Mouse (Mus musculus): ENCODE measurements at regions not wholly inside any gene's neighbourhood (a gene's known extent, or its start where the extent isn't known, plus 50 kb on each side); places are given as distances from the start of the nearest gene placed in this dataset.
A peak's percentile ranks its signal among the peaks of the same experiment; 100 is the strongest.

DNA sequence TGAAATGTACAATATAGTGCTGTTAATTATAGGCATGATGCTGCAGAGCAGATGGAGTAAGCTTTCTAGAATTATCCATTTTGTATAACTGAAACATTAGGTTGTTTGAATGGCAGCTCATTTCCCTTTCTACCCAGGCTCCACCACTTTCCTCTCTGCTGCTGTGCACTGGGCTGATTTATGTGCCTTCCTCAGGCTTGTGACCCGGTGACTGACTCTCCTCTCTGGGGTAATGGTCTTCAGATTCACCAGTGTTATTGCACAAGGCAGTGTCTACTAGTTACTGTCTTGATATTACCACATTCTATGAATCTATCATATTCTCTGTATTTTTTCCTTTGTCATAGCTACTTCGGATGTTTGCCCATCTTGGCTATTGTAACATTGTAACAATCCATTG lies 109.4 kb upstream of the Tpk1 start:
- Histone ChIP-seq H3K36me3 (ENCODE audit: control insufficient read depth, insufficient read depth) (no peaks in the 10 kb centered on the region), H3ac (ENCODE audit: control insufficient read depth, insufficient read length) (no peak overlapping the region), H3K79me2 (ENCODE audit: control insufficient read depth, insufficient read depth) (no peaks in the 10 kb centered on the region), H3K4me3 (no peak overlapping the region), H3K27me3 (ENCODE audit: control insufficient read depth, insufficient read depth, insufficient read length) (no peaks in the 10 kb centered on the region), H3K4me2 (ENCODE audit: low read depth) (no peak overlapping the region)
- no peak for TF ChIP-seq MAX (IDR thresholded peaks at IDR 0.05; ENCODE audit: low read depth)
- no peak for TF ChIP-seq E2F4 (IDR thresholded peaks at IDR 0.05; ENCODE audit: insufficient read depth)
- no peak for TF ChIP-seq USF1 (IDR thresholded peaks at IDR 0.05; ENCODE audit: low read depth)
- no peak for TF ChIP-seq CEBPB (IDR thresholded peaks at IDR 0.05; ENCODE audit: insufficient read depth, poor library complexity, severe bottlenecking)
- TF ChIP-seq POLR2AphosphoS2 (IDR thresholded peaks at IDR 0.05; ENCODE audit: insufficient read length, low read depth): no peak
- no peak for TF ChIP-seq MYOD1 (IDR thresholded peaks at IDR 0.05; ENCODE audit: control insufficient read depth in 1 of 3, insufficient read length in 2 of 3, low read depth in 2 of 3)
- no peak for TF ChIP-seq TCF3 (IDR thresholded peaks at IDR 0.05; ENCODE audit: insufficient read length, low read depth)
- no peak for TF ChIP-seq MYOG (IDR thresholded peaks at IDR 0.05; ENCODE audit: control insufficient read depth in 1 of 3, insufficient read depth in 1 of 3, insufficient read length in 2 of 3, low read depth in 2 of 3)
- TF ChIP-seq POLR2A (IDR thresholded peaks at IDR 0.05; ENCODE audit: insufficient read length, low read depth): no peak
- no peak for TF ChIP-seq REST (IDR thresholded peaks at IDR 0.05; ENCODE audit: insufficient read depth, insufficient read length)
- no peak for TF ChIP-seq TCF12 (IDR thresholded peaks at IDR 0.05; ENCODE audit: insufficient read depth, poor library complexity, severe bottlenecking)
- TF ChIP-seq SRF (IDR thresholded peaks at IDR 0.05; ENCODE audit: control insufficient read depth, insufficient read length, low read depth): no peak

DNA sequence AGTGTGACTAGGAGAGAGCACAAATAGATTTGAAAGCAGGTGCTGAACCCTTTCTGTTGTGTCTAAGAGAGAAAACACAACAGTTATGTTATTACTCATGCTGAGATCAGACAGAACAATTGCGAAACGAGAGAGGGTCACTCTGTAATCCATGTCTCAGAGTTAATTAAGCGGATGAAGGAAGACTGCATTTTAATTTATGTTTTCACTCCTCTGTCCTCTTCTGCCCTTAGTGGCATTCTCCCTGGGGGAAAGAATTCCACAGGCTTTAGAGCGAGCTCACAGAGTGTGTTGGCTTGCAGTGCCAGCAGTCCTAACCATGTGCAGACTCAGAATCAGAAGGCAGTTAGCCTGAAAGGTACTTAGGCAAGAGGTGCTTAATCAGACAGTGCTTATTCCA lies 108.4 kb upstream of the Tpk1 start:
- TF ChIP-seq REST (IDR thresholded peaks at IDR 0.05; ENCODE audit: insufficient read depth, insufficient read length) (no peak), MYOG (IDR thresholded peaks at IDR 0.05; ENCODE audit: control insufficient read depth in 1 of 3, insufficient read depth in 1 of 3, insufficient read length in 2 of 3, low read depth in 2 of 3) (no peak), CEBPB (IDR thresholded peaks at IDR 0.05; ENCODE audit: insufficient read depth, poor library complexity, severe bottlenecking) (peak; percentile 62; the same call in 1 of the 2 replicates), MYOD1 (IDR thresholded peaks at IDR 0.05; ENCODE audit: control insufficient read depth in 1 of 3, insufficient read length in 2 of 3, low read depth in 2 of 3) (no peak)
- Histone ChIP-seq H3K4me2 (ENCODE audit: low read depth) (peak overlapping the region; percentile 20), H3K79me2 (ENCODE audit: control insufficient read depth, insufficient read depth) (no peaks in the 10 kb centered on the region), H3K4me3 (no peak overlapping the region), H3ac (ENCODE audit: control insufficient read depth, insufficient read length) (no peak overlapping the region), H3K27me3 (ENCODE audit: control insufficient read depth, insufficient read depth, insufficient read length) (no peaks in the 10 kb centered on the region), H3K36me3 (ENCODE audit: control insufficient read depth, insufficient read depth) (no peaks in the 10 kb centered on the region)

DNA sequence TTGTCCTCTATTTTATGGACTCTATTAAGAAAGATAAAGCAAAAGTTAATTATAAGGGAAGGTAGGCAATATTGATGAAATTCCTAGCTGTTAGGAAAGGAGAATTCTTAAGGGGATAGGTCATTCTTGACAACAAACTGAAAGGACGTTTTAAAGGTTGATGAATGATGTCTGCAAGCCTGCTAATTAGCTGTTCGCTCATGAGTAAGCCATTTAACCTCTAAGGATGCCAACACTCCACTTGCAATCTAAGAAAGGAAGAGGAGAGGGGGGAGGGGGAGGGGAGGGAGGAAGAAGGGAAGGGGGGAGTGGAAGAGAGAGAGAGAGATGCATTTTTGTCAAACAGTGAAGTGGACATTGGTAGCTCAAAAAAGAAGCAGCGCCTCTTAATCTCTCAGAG lies 107.5 kb upstream of the Tpk1 start:
- peak overlapping the region; percentile 42 for H3K4me2 ChIP-seq (ENCODE audit: low read depth)
- no peak for TF ChIP-seq USF1 (IDR thresholded peaks at IDR 0.05; ENCODE audit: low read depth)
- no peak for TF ChIP-seq SRF (IDR thresholded peaks at IDR 0.05; ENCODE audit: control insufficient read depth, insufficient read length, low read depth)
- TF ChIP-seq MYOG (IDR thresholded peaks at IDR 0.05; ENCODE audit: control insufficient read depth in 1 of 3, insufficient read depth in 1 of 3, insufficient read length in 2 of 3, low read depth in 2 of 3): no peak
- no peak for TF ChIP-seq POLR2A (IDR thresholded peaks at IDR 0.05; ENCODE audit: insufficient read length, low read depth)
- TF ChIP-seq MAX (IDR thresholded peaks at IDR 0.05; ENCODE audit: low read depth): no peak
- no peak for TF ChIP-seq TCF12 (IDR thresholded peaks at IDR 0.05; ENCODE audit: insufficient read depth, poor library complexity, severe bottlenecking)
- no peak for TF ChIP-seq E2F4 (IDR thresholded peaks at IDR 0.05; ENCODE audit: insufficient read depth)
- no peak for TF ChIP-seq POLR2AphosphoS2 (IDR thresholded peaks at IDR 0.05; ENCODE audit: insufficient read length, low read depth)
- no peak for TF ChIP-seq REST (IDR thresholded peaks at IDR 0.05; ENCODE audit: insufficient read depth, insufficient read length)
- no peak for TF ChIP-seq MYOD1 (IDR thresholded peaks at IDR 0.05; ENCODE audit: control insufficient read depth in 1 of 3, insufficient read length in 2 of 3, low read depth in 2 of 3)
- TF ChIP-seq TCF3 (IDR thresholded peaks at IDR 0.05; ENCODE audit: insufficient read length, low read depth): no peak
- no peak for TF ChIP-seq CEBPB (IDR thresholded peaks at IDR 0.05; ENCODE audit: insufficient read depth, poor library complexity, severe bottlenecking)
- no peaks in the 10 kb centered on the region for H3K79me2 ChIP-seq (ENCODE audit: control insufficient read depth, insufficient read depth)
- no peaks in the 10 kb centered on the region for H3K36me3 ChIP-seq (ENCODE audit: control insufficient read depth, insufficient read depth)
- H3K27me3 ChIP-seq (ENCODE audit: control insufficient read depth, insufficient read depth, insufficient read length): no peaks in the 10 kb centered on the region
- H3ac ChIP-seq (ENCODE audit: control insufficient read depth, insufficient read length): no peak overlapping the region
- H3K4me3 ChIP-seq: no peak overlapping the region

DNA sequence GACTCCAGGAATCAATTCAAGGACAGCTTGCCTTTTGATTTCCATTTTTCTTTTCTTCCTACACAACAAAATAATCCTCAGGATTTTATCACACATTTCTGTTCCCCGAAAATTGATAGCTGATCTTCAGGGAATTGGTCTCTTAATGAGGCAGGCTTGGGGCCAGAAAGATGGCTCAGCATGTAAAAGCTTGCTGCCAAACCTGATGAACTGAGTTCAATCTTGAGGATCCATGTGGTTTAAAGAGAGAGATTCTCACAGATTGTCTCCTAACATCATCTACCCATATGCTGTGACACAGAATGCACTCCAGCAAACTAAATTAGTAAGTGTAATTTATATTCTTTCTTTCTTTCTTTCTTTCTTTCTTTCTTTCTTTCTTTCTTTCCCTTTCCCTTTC lies 99.9 kb upstream of the Tpk1 start:
- Histone ChIP-seq H3K36me3 (ENCODE audit: control insufficient read depth, insufficient read depth) (no peaks in the 10 kb centered on the region), H3K79me2 (ENCODE audit: control insufficient read depth, insufficient read depth) (no peaks in the 10 kb centered on the region), H3ac (ENCODE audit: control insufficient read depth, insufficient read length) (no peak overlapping the region), H3K4me3 (no peak overlapping the region), H3K4me2 (ENCODE audit: low read depth) (no peak overlapping the region), H3K27me3 (ENCODE audit: control insufficient read depth, insufficient read depth, insufficient read length) (no peaks in the 10 kb centered on the region)
- no peak for TF ChIP-seq POLR2AphosphoS2 (IDR thresholded peaks at IDR 0.05; ENCODE audit: insufficient read length, low read depth)
- no peak for TF ChIP-seq TCF12 (IDR thresholded peaks at IDR 0.05; ENCODE audit: insufficient read depth, poor library complexity, severe bottlenecking)
- no peak for TF ChIP-seq TCF3 (IDR thresholded peaks at IDR 0.05; ENCODE audit: insufficient read length, low read depth)
- TF ChIP-seq USF1 (IDR thresholded peaks at IDR 0.05; ENCODE audit: low read depth): no peak
- TF ChIP-seq SRF (IDR thresholded peaks at IDR 0.05; ENCODE audit: control insufficient read depth, insufficient read length, low read depth): no peak
- no peak for TF ChIP-seq CEBPB (IDR thresholded peaks at IDR 0.05; ENCODE audit: insufficient read depth, poor library complexity, severe bottlenecking)
- no peak for TF ChIP-seq POLR2A (IDR thresholded peaks at IDR 0.05; ENCODE audit: insufficient read length, low read depth)
- TF ChIP-seq MYOG (IDR thresholded peaks at IDR 0.05; ENCODE audit: control insufficient read depth in 1 of 3, insufficient read depth in 1 of 3, insufficient read length in 2 of 3, low read depth in 2 of 3): no peak
- no peak for TF ChIP-seq MYOD1 (IDR thresholded peaks at IDR 0.05; ENCODE audit: control insufficient read depth in 1 of 3, insufficient read length in 2 of 3, low read depth in 2 of 3)
- TF ChIP-seq E2F4 (IDR thresholded peaks at IDR 0.05; ENCODE audit: insufficient read depth): no peak
- no peak for TF ChIP-seq MAX (IDR thresholded peaks at IDR 0.05; ENCODE audit: low read depth)
- no peak for TF ChIP-seq REST (IDR thresholded peaks at IDR 0.05; ENCODE audit: insufficient read depth, insufficient read length)

All from myocyte (in vitro differentiated cells).